Mouse (Mus musculus): ENCODE results near the gene Fbxo2.

Fbxo2 gene

DNA sequence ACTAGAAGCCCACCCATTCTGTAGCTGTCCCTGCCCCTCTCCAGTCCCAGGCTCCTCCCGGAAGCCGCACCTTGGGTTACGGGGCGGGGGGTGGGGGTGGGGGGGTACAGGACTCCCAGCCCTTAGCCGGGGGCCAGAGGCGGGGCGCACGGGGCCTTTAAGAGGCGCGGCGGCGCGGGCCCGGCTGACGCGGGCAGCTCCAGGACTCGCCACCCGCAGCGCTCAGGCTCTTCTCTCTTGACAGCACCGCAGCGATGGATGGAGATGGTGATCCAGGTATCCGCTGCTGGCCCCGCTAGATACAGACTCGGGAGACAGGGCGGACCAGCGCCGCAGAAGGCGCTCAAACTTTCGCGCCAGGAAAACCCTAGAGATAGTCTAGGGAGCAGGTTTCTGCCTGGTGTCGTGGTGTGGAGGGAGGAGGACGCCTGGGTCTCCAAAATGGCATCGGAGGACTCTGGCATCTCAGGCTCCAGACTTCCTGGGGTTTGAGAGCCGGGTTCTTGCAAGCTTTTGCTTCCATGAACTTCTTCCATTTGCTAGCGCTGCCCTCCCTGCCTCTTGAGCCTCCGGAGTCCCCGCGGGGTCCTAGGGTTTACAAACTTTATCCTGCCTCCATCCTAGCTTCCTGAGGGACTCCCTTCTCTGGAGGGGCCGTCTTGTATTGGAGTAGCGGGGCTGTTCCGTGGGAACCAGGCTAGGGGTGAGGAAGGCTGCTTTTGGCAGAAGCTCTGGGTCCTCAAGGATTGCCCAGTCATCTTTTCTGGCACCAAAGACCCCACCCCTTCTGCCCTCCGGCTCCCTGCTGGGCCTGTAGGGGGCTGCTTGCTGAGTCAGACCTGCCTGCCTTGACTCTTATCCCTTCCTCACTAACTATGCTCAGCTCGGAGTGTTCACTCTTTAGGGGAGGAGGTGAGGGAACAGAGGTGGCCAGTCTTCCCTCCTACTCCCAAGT is at the start of gene Fbxo2, which contains the start of gene Fbxo44:
Gene Fbxo2, plus strand, starts transcription at position 186 of the 955 bp plus-strand sequence.
Gene Fbxo44, minus strand, starts transcription at position 47 of the 955 bp plus-strand sequence.
- in situ Hi-C loops (cut with MboI; ENCODE audit: low sequenced_read_pairs), result loop anchor here (5.0 to 25.0 kb wide), 2 partner anchors 43 to 452 kb away; partner anchors contain the start of gene Masp2

GRCm38 (mm10) chr4:148112519-148112918 is 47.9 kb upstream of the Fbxo2 start:
- in situ Hi-C loops (cut with MboI; ENCODE audit: low sequenced_read_pairs), result no loop called here

GRCm38 (mm10) chr4:148114758-148115391 is 45.5 kb upstream of the Fbxo2 start:
- in situ Hi-C loops (cut with MboI; ENCODE audit: low sequenced_read_pairs), result loop anchor here (5.0 kb wide), 1 partner anchor 47 kb away; the partner anchor contains the start of genes Fbxo2 and Fbxo44

DNA sequence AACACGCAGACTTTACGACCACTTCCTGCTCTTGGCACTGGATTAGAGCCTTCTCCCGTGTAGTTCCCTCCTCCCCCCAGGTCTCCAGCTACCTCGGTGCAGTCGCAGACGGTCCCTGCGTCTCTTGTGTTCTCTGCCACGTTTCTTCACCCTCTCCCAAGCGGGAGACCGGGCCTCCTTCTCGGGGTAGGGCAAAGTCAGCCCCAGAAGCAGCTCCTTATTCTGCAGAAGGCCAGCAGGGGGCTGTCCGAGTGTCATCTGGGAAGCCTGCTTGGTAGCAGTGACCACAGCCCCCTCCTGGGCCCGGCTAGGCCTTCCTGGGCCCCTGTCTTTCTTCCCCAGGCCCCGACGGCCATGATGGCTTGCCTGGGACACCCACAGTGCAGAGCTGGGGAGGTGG is 45.0 kb upstream of the Fbxo2 start:
- in situ Hi-C loops (cut with MboI; ENCODE audit: low sequenced_read_pairs), result loop anchor here (5.0 kb wide), 1 partner anchor 47 kb away; the partner anchor contains the start of genes Fbxo2 and Fbxo44

DNA sequence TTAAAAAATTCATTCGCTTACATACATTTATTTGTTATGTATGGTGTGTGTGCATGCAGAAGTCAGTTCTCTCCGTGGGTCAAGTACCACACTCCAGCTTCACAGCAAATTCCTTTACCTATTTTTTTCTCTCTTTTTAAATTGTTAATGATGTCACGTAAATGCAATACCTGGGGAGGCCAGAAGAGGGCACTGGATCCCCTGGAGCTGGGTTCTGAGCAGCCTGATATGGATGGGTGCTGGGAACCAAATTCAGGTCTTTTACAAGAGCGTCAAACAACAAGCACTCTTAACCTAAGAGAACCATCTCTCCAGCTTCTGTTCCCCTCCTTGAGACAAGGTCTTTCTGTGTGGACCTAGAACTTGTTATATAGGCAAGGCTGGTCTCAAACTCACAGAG is 43.8 kb upstream of the Fbxo2 start:
- in situ Hi-C loops (cut with MboI; ENCODE audit: low sequenced_read_pairs), result loop anchor here (5.0 kb wide), 1 partner anchor 46 kb away; the partner anchor contains the start of genes Fbxo2 and Fbxo44

- in situ Hi-C loops (cut with MboI; ENCODE audit: low sequenced_read_pairs), result loop anchor here (5.0 kb wide), 1 partner anchor 45 kb away; the partner anchor contains the start of genes Fbxo2 and Fbxo44
Observed at GRCm38 (mm10) chr4:148117392-148117791, 43.0 kb upstream of the Fbxo2 start.

- in situ Hi-C loops (cut with MboI; ENCODE audit: low sequenced_read_pairs), result loop anchor here (5.0 kb wide), 1 partner anchor 43 kb away; the partner anchor contains the start of genes Fbxo2 and Fbxo44
Observed at GRCm38 (mm10) chr4:148119578-148119977, 40.8 kb upstream of the Fbxo2 start.

DNA sequence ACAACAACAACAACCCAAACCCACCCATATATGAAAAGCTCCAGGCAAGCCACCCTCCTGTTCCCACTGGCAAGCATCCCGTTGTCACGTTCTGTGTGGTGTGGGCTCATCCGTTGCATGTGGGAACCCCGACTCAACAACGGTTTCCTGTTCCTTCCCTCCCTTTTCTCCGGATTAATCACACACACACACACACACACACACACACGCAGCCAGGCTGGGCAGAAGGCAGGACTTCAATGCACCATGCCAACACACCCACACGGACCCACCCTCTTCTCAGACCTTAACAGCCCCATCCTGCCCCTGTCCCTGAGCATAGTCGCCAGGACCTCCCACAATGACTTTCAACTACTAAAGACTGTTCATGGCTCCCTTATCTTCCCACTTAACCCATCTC is 39.9 kb upstream of the Fbxo2 start:
- in situ Hi-C loops (cut with MboI; ENCODE audit: low sequenced_read_pairs), result no loop called here

- in situ Hi-C loops (cut with MboI; ENCODE audit: low sequenced_read_pairs), result no loop called here
Observed at GRCm38 (mm10) chr4:148121362-148121761, 39.1 kb upstream of the Fbxo2 start.

- in situ Hi-C loops (cut with MboI; ENCODE audit: low sequenced_read_pairs), result no loop called here
Observed at GRCm38 (mm10) chr4:148121982-148122693, 38.3 kb upstream of the Fbxo2 start.

- in situ Hi-C loops (cut with MboI; ENCODE audit: low sequenced_read_pairs), result no loop called here
Observed at GRCm38 (mm10) chr4:148122694-148123066, 37.7 kb upstream of the Fbxo2 start.

GRCm38 (mm10) chr4:148128241-148128640 is 32.2 kb upstream of the Fbxo2 start:
- in situ Hi-C loops (cut with MboI; ENCODE audit: low sequenced_read_pairs), result no loop called here

DNA sequence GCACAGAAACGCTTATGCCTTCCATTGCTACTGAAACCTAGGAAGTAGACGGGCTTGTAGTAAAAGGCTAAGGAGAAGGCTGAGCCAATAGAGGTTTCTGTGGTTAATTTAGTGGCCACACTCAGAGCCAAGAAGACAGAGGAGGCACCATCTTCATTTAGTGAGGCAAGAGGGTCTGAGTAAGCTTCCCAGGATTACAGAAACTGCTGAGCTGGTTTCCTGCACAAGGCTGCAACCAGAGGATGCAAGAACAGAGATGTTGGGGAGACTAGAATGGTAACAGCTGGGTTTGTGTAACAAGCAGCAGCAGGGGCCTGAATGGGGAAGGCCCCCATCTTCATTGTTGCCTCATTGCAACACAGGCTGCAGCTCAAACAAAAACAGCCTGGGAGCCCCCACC is 31.7 kb upstream of the Fbxo2 start:
- in situ Hi-C loops (cut with MboI; ENCODE audit: low sequenced_read_pairs), result no loop called here

DNA sequence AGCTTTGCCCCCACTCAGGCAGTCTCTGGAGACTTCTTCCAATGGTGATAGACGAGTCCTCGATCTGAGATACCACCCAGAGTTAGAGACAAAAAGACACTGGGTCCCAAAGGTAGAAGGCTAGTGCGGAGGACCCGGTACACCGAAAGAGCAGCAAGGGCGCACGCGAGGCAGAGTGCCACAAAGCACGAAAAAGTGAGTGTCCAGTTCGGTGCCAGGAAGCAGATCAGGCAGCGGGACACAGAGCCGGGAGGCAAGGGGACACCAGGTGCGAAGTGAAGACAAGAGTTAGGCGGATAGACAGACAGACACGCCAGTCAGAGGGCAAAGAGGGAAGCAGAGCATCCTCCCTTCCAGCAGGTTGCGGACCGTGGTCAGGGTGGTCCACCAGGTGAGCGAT is 30.3 kb upstream of the Fbxo2 start, which contains the start of gene Mad2l2:
Gene Mad2l2, plus strand, starts transcription at position 252 of the 400 bp plus-strand sequence.
- in situ Hi-C loops (cut with MboI; ENCODE audit: low sequenced_read_pairs), result no loop called here

GRCm38 (mm10) chr4:148130561-148131413 is 29.6 kb upstream of the Fbxo2 start, which contains the start of gene Draxin:
TSS of gene Draxin (minus strand) at chr4:148130698.
- in situ Hi-C loops (cut with MboI; ENCODE audit: low sequenced_read_pairs), result no loop called here

- in situ Hi-C loops (cut with MboI; ENCODE audit: low sequenced_read_pairs), result no loop called here
Observed at GRCm38 (mm10) chr4:148131497-148132081, 28.8 kb upstream of the Fbxo2 start.

DNA sequence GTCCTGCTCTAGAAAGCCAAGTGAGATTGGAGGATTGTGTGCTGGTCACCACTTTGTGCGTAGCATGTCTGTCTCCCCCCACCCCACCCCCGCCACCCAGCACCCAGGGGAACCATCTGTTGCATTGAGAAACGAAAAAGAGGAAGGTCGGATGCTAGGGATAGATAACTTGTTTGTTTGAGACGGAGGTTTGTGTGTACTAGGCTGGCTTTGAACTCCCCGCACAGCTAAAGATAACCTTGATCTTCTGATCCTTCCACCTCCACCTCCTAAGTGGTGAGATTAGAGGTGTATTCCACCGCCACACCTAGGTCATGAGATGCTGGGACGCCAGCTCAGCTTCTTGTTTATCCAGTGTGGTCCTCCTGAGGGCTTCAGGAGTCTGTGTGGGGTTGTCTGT is 25.4 kb upstream of the Fbxo2 start:
- in situ Hi-C loops (cut with MboI; ENCODE audit: low sequenced_read_pairs), result no loop called here

DNA sequence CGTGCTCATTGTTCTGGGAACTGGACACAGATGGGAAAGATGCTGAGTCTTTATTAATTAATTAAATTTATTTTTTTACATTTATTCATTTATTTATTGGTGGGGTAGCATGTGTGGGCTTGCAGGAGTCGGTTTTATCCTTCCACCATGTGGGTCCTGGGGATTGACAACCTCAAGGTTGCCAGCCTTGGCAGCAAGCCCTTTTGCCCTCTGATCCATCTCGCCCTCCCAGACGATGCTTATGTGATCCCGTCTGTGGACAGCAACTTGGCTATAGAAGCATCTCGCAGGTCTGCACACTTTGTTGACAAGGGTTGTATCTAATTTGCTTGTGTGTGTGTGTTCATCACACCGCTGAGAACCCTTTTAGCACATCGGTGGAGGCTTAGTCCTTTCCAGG is 22.9 kb upstream of the Fbxo2 start:
- in situ Hi-C loops (cut with MboI; ENCODE audit: low sequenced_read_pairs), result no loop called here

GRCm38 (mm10) chr4:148139767-148140097 is 20.7 kb upstream of the Fbxo2 start:
- in situ Hi-C loops (cut with MboI; ENCODE audit: low sequenced_read_pairs), result no loop called here
